Mouse (Mus musculus): ENCODE measurements around the gene Eif3d.

- TF ChIP-seq CTCF (IDR thresholded peaks at IDR 0.05; ENCODE audit: borderline replicate concordance, insufficient read depth, low read depth, low read length): peak; percentile 48; the same call in 1 of the 2 replicates
- TF ChIP-seq POLR2A (IDR thresholded peaks at IDR 0.05; ENCODE audit: borderline replicate concordance, insufficient read depth, low read length): peak; percentile 71
Observed at GRCm38 (mm10) chr15:77956404-77956901, 14.2 kb downstream of the Eif3d start, which contains the start of gene Foxred2.
